Mouse (Mus musculus): Measurements from ENCODE around the gene Depdc5.
"Not testable (repeated sequence)": the region's sequence is repeated elsewhere in the genome, so short reads cannot be mapped to it uniquely, and the experiment has no call there.

Depdc5 gene

GRCm38 (mm10) chr5:32863253-32864228 is at the start of gene Depdc5:
Gene Depdc5 (plus strand): TSS chr5:32863701.
- peak; percentile 76 for DNase-seq (ENCODE audit: low spot score)

GRCm38 (mm10) chr5:32815396-32815795 is 48.1 kb upstream of the Depdc5 start:
- DNase-seq (ENCODE audit: low spot score), result no peak

GRCm38 (mm10) chr5:32820471-32820870 is 43.0 kb upstream of the Depdc5 start:
- DNase-seq (ENCODE audit: low spot score), result no peak

- DNase-seq (ENCODE audit: low spot score), result no peak
Measured at GRCm38 (mm10) chr5:32827009-32827408, 36.5 kb upstream of the Depdc5 start, which contains the start of gene Gm20671. Gene Gm20671 (minus strand): TSS chr5:32827109.

GRCm38 (mm10) chr5:32828766-32829165 is 34.7 kb upstream of the Depdc5 start:
- DNase-seq (ENCODE audit: low spot score), result not testable (repeated sequence)

GRCm38 (mm10) chr5:32830054-32830453 is 33.4 kb upstream of the Depdc5 start:
- DNase-seq (ENCODE audit: low spot score), result no peak

- no peak for DNase-seq (ENCODE audit: low spot score)
Measured at GRCm38 (mm10) chr5:32834497-32834896, 29.0 kb upstream of the Depdc5 start.

- DNase-seq (ENCODE audit: low spot score), result no peak
Measured at GRCm38 (mm10) chr5:32836976-32837375, 26.5 kb upstream of the Depdc5 start.

GRCm38 (mm10) chr5:32840029-32840428 is 23.5 kb upstream of the Depdc5 start:
- DNase-seq (ENCODE audit: low spot score), result no peak

- DNase-seq (ENCODE audit: low spot score), result no peak
Measured at GRCm38 (mm10) chr5:32849178-32849577, 14.3 kb upstream of the Depdc5 start.

- not testable (repeated sequence) for DNase-seq (ENCODE audit: low spot score)
Measured at GRCm38 (mm10) chr5:32849580-32849979, 13.9 kb upstream of the Depdc5 start.

GRCm38 (mm10) chr5:32852026-32852425 is 11.5 kb upstream of the Depdc5 start:
- no peak for DNase-seq (ENCODE audit: low spot score)

- DNase-seq (ENCODE audit: low spot score), result peak; percentile 99
Measured at GRCm38 (mm10) chr5:32853731-32854507, 9.6 kb upstream of the Depdc5 start, which contains the start of gene Prr14l. Gene Prr14l (minus strand): TSS chr5:32854256.

- no peak for DNase-seq (ENCODE audit: low spot score)
Measured at GRCm38 (mm10) chr5:32854818-32855217, 8.7 kb upstream of the Depdc5 start.

- DNase-seq (ENCODE audit: low spot score), result not testable (repeated sequence)
Measured at GRCm38 (mm10) chr5:32855274-32855673, 8.2 kb upstream of the Depdc5 start.

GRCm38 (mm10) chr5:32857781-32858220 is 5.7 kb upstream of the Depdc5 start:
- peak; percentile 38 for DNase-seq (ENCODE audit: low spot score)

- no peak for DNase-seq (ENCODE audit: low spot score)
Measured at GRCm38 (mm10) chr5:32861082-32861481, 2.4 kb upstream of the Depdc5 start.

GRCm38 (mm10) chr5:32862469-32863132 is 900 bp upstream of the Depdc5 start:
- no peak for DNase-seq (ENCODE audit: low spot score)

GRCm38 (mm10) chr5:32869389-32870024 is 6.0 kb downstream of the Depdc5 start:
- DNase-seq (ENCODE audit: low spot score), result no peak

GRCm38 (mm10) chr5:32872346-32872745 is 8.8 kb downstream of the Depdc5 start:
- no peak for DNase-seq (ENCODE audit: low spot score)

- no peak for DNase-seq (ENCODE audit: low spot score)
Measured at GRCm38 (mm10) chr5:32886739-32887138, 23.2 kb downstream of the Depdc5 start.
